8 mouse cellular contexts compared by ENCODE assay signal in genomic region chr19:21571223-21571980, GRCm38 (mm10).
A peak's percentile ranks its signal among the peaks of the same experiment; 100 is the strongest.
DNase-seq lines count a peak whose midpoint lies in the region; ATAC-seq and TF ChIP-seq lines count a peak whose summit lies in the region.

No protein-coding gene starts in this region.

- no peak overlapping the region for H3K27ac ChIP-seq in hindbrain, postnatal 0 days

- H3K9ac ChIP-seq in hindbrain, postnatal 0 days (replicated peaks; ENCODE audit: low read length) = no peak overlapping the region

- peak; percentile 85 for DNase-seq in R1 (ENCODE audit: low read depth, low spot score)
- DNase-seq in cerebellum, postnatal 36 days = peak; percentile 89 to 90
- peak; percentile 77 to 79 for DNase-seq in gastrocnemius, adult 8-10 months (ENCODE audit: low spot score in 2 of 2)
- peak; percentile 92 for DNase-seq in hindbrain, postnatal 0 days (ENCODE audit: low spot score)
- DNase-seq in left cerebral cortex, adult 11 months (ENCODE audit: low spot score) = peak; percentile 76
- DNase-seq in retina, postnatal 7 days (ENCODE audit: low read depth, low spot score) = peak; percentile 51
- DNase-seq in urinary bladder, postnatal 10 days (ENCODE audit: low spot score) = peak; percentile 70

- peak; percentile 68 for ATAC-seq in hindbrain, postnatal 0 days
- ATAC-seq in megakaryocyte, adult 5-6 weeks (ENCODE audit: poor library complexity, severe bottlenecking) = peak; percentile 95

- H3K27me3 ChIP-seq in hindbrain, postnatal 0 days (ENCODE audit: insufficient read depth, low read length) = no peaks in the 10 kb centered on the region

- no peaks in the 10 kb centered on the region for H3K36me3 ChIP-seq in hindbrain, postnatal 0 days (ENCODE audit: insufficient read depth, low read length)

- H3K4me1 ChIP-seq in hindbrain, postnatal 0 days (ENCODE audit: insufficient read depth, low read length) = peaks cover 2% of the 10 kb centered on the region; the same call in 1 of the 2 replicates

- H3K9me3 ChIP-seq in hindbrain, postnatal 0 days (ENCODE audit: low read length) = no peaks in the 10 kb centered on the region

- H3K4me3 ChIP-seq in hindbrain, postnatal 0 days (ENCODE audit: low read length) = no peak overlapping the region

- peak; percentile 85 for TF ChIP-seq CTCF in hindbrain, postnatal 0 days (IDR thresholded peaks at IDR 0.05; ENCODE audit: low read depth)

- H3K4me2 ChIP-seq in hindbrain, postnatal 0 days (ENCODE audit: low read depth, low read length) = no peak overlapping the region

- 46% methylated on average over 16 of the region's 16 CpGs for WGBS in hindbrain, postnatal 0 days
